Mouse (Mus musculus) spleen, adult 2 months (tissue): ENCODE measurements around the gene Atp2a3. TPM values are rescaled to one million over a fixed set of nuclear protein-coding genes. Genes with fewer than 3 reads are reported as not detected.

Experiments
- DNase-seq, 2 experiments: peaks; one replicate each; pipeline versions ENCODE4 v3.0.0 to v3.0.0-alpha.2; 2012 to 2021; ENCODE audit warnings: low spot score in 2 of 2, low read depth in 1 of 2
- H3K27ac ChIP-seq: fragments of 200-500 bp; 2 replicates; pipeline ENCODE4 v1.5.1; 2012; ENCODE audit warnings: low read length, inconsistent platforms; ENCODE audit not compliant: insufficient read depth
- H3K27me3 ChIP-seq: fragments of 200-500 bp; 2 replicates; pipeline ENCODE4 v1.6.1; 2012; ENCODE audit warnings: mild to moderate bottlenecking, moderate library complexity, low read length, inconsistent platforms; ENCODE audit not compliant: control insufficient read depth, insufficient read depth
- H3K36me3 ChIP-seq: fragments of 200-500 bp; 2 replicates; pipeline ENCODE4 v1.6.1; 2012; ENCODE audit warnings: mild to moderate bottlenecking, low read length, inconsistent platforms; ENCODE audit not compliant: control insufficient read depth, insufficient read depth
- H3K4me1 ChIP-seq: fragments of 200-500 bp; 2 replicates; pipeline ENCODE4 v1.6.1; 2011; ENCODE audit warnings: inconsistent platforms; ENCODE audit not compliant: control insufficient read depth, insufficient read depth, insufficient read length
- H3K4me3 ChIP-seq: fragments of 200-500 bp; 2 replicates; pipeline ENCODE4 v1.5.1; 2011; ENCODE audit warnings: mild to moderate bottlenecking, inconsistent platforms; ENCODE audit not compliant: insufficient read depth, insufficient read length; ENCODE audit errors: extremely low read depth
- CTCF ChIP-seq: fragments of 200-500 bp; IDR thresholded peaks from 2 replicates; pipeline ENCODE4 v1.5.1; 2011; ENCODE audit warnings: mild to moderate bottlenecking, inconsistent platforms; ENCODE audit not compliant: insufficient read depth, insufficient read length, insufficient replicate concordance; ENCODE audit errors: extremely low read depth
- POLR2A ChIP-seq: fragments of 200-500 bp; IDR thresholded peaks from 2 replicates; pipeline ENCODE4 v1.6.1; 2011; ENCODE audit warnings: low read depth, low read length, inconsistent platforms
- WGBS: fragments of 180-500 bp; shearing (Covaris S2); methylation state at CpG from one replicate; pipeline ENCODE4 v1.1.7; 2018; 5-methylcytosine and 5-hydroxymethylcytosine counted together
- polyA plus RNA-seq: library from polyadenylated mRNA; depleted of rRNA; stranded (reverse); fragments of >200 nt; gene quantifications from 2 replicates; pipeline ENCODE4 v1.2.3, GENCODE M21; 2012

The Atp2a3 gene
- polyA plus RNA-seq, 1 experiment: 293 TPM

DNA sequence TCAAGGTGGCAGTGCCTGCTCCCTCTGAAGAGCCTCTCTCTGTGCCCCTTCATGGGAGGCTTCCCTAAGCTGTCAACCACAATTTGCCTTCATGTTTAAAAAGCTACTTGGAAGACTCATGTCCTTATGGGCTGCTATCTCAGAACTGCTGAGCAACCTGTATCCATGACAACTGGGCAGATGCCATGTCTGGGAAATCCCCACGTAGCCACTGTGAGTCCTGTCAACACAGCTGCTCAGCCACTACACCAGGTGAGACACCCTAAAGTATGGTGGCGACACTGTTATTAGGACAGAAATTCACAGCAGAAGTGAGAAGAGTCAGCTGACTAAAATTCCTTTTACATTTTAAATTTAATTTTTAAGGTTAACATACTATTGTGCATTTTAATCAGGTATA lies 32.5 kb upstream of the Atp2a3 start:
- H3K4me3 ChIP-seq: no peak overlapping the region
- WGBS: 27% methylated on average over 2 of the region's 2 CpGs
- H3K27me3 ChIP-seq: no peaks in the 10 kb centered on the region
- no peak overlapping the region for H3K27ac ChIP-seq
- peak; percentile 30 to 41 for DNase-seq
- TF ChIP-seq CTCF (no peak), POLR2A (no peak)
- H3K4me1 ChIP-seq: peaks cover 10% of the 10 kb centered on the region
- 0 out of 2 replicates have a peak, but pooled peaks cover 1% of the 10 kb centered on the region for H3K36me3 ChIP-seq

DNA sequence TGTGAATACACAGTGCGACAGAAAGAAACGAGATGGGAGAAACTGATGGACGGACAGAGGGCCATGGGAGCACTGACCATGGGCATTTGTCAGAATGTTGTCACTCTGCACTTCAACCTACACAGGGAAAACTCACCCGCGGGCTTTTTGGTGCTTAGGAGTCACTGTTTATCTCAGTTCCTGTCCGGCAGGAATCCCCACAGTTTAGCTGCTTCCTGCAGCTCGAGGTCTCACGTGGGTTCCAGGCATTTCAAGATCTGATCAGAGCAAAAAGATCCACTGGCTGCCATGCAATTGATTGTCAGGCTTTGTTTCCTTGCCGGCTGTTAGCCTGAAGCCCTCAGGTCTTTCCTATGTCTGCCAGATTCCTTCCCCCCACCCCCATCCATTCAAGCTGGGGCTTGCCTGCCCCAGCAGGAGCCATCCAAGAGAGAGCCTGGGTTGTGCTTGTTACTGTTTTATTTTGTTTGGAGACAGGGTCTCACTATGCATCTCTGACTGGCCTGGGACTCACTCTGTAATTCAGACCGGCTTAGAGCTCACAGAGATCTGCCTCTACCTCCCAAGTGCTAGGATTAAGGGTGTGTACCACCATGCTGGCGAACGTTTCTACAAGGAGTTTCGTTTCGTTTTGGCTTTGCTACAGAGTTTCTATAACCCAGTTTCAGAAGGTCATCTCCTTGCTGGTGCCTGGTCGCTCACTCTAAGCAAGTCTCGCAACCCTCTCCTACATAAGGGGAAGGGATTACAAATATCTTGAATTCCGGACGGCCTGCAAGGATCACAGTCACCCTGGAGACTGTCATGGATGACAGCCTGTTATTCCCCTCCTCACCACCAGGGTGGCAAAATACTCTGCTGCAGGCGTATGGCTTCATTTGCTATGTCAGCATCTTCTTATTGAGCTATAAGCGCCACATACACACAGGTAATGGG lies 20.5 kb upstream of the Atp2a3 start:
- Histone ChIP-seq H3K27me3 (no peaks in the 10 kb centered on the region), H3K27ac (no peak overlapping the region), H3K36me3 (no peaks in the 10 kb centered on the region), H3K4me1 (peaks cover 9% of the 10 kb centered on the region; the same call in 1 of the 2 replicates), H3K4me3 (peak overlapping the region; percentile 52; the same call in 1 of the 2 replicates)
- 49% methylated on average over 20 of the region's 20 CpGs for WGBS
- peak; percentile 41; the same call in 1 of the 2 replicates for TF ChIP-seq CTCF
- no peak for TF ChIP-seq POLR2A
- DNase-seq: peak in 1 of 2 experiments; percentile 43

DNA sequence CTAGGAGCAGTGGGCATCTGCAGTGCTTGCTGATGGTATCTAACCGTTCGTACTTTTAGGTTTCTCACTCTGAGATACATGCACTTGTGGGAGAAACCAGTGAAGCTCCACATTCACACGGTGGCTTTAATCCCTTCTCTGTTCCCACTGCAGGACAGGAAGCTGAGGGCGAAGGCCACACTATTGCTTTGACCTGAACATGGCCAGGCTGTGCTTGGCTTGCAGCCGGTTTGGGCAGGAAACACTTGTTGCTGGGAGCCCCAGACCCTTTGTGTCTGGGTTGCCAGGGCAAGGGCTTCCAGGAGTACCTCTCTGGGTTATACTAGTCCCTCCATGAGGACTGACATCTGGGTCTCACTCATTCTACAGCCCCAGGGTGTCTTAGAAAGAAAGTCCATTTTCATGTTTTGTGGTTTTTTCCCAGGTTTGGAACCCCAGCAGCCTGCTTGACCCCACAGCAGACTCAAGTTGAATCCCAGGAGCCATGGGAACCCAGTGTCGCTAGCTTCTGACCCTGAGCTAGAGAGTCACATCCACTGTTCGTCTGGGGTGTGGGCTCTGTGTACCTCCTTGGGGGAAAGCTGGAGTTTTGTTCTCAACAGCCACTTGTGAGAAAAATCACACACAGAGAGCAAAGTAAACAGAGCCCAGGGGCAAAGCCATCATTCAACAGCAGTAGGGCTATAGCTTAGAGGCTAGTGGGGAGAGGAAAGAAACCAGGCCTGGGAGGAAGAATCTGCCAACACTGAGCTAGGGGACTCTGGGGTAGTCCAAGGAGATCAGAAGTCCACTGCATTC lies 15.8 kb upstream of the Atp2a3 start:
- Histone ChIP-seq H3K27me3 (no peaks in the 10 kb centered on the region), H3K4me1 (peaks cover 18% of the 10 kb centered on the region; the same call in 1 of the 2 replicates), H3K27ac (no peak overlapping the region), H3K4me3 (no peak overlapping the region), H3K36me3 (no peaks in the 10 kb centered on the region)
- WGBS: 60% methylated on average over 7 of the region's 7 CpGs
- no peak for DNase-seq
- TF ChIP-seq CTCF (no peak), POLR2A (no peak)

DNA sequence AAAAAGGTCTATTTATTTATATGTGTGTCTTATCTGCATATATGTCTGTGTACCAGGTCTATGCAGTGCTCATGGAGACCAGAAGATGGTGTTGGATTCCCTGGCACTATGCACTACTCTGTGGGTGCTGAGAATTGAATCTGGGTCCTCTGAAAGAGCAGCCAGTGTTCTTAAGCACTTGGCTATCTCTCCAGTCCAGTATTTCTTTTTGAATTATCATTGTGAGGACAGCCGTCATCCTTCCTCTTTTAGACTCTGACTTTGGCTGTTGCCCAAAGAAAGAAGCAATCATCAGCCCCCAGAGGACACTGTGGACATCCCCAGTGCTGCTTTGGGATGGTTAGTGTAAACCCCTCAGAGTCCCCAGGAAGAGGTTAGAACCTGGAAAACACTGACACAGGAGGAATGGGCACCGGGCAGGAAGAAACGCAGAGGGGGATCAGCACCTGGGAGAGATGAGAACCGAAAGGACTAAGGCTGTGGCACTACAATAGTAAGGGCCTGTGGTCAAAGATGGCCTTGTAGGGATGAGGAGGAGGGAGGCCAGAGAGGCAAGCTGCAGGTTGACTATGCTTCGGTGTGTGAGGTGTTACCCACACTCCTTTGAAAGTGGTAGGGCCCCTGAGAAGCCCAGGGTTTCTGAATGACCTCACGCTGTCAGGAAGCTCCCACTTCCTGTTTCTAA lies 15.0 kb upstream of the Atp2a3 start:
- Histone ChIP-seq H3K27me3 (no peaks in the 10 kb centered on the region), H3K36me3 (no peaks in the 10 kb centered on the region), H3K4me1 (peaks cover 14% of the 10 kb centered on the region; the same call in 1 of the 2 replicates), H3K4me3 (no peak overlapping the region), H3K27ac (no peak overlapping the region)
- TF ChIP-seq POLR2A (no peak), CTCF (no peak)
- 12% methylated on average over 6 of the region's 6 CpGs for WGBS
- no peak for DNase-seq

DNA sequence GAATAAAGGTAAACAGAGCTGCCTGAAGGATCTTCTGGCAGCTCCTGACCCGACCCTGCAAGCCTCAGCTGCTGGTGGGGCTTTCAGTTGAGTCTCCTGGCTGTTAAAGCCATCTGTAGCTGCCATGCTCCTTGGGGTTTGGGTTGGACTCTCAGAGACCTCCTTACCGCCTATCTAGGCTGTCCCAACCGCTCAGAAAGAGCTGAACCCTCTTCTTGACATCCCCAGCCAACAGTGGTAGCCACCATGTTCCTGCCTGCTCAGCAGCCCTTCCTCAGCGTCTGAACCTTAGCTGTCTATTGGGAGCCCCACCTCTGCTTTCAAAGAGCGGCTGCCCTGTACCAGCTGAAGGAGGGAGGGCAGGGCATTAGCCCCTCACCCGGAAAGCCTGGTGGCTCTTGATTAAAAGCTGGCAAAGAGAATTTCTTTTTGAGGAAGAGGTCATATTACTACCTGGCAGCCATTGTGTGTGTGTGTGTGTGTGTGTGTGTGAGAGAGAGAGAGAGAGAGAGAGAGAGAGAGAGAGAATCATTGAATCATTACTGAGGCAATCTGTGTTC lies 14.3 kb upstream of the Atp2a3 start:
- Histone ChIP-seq H3K36me3 (no peaks in the 10 kb centered on the region), H3K4me1 (peaks cover 14% of the 10 kb centered on the region; the same call in 1 of the 2 replicates), H3K27me3 (no peaks in the 10 kb centered on the region), H3K27ac (no peak overlapping the region), H3K4me3 (no peak overlapping the region)
- no peak for DNase-seq
- no peak for TF ChIP-seq POLR2A
- TF ChIP-seq CTCF: no peak
- WGBS: 16% methylated on average over 6 of the region's 6 CpGs

DNA sequence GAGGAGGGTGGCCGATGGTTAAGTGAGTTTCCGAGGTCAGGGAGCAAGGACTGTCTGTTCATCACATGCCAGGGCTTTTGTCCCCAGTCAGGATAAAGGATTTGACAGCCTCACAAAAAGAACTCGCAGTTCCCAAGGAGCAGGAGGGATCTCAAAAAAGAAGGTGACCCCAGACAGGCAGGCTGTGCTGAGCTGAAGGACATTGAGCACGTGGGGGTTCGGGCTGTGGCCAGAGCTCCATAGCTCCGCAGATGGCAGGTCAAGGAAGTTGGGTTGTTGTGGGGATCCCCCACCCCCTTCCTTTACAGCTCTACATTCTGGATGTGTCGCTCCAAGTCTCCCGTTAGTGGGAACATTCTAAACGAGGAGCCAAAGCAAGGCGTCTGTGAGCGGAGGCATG lies 13.1 kb upstream of the Atp2a3 start:
- peaks cover 23% of the 10 kb centered on the region; the same call in 1 of the 2 replicates for H3K4me1 ChIP-seq
- H3K27ac ChIP-seq: no peak overlapping the region
- H3K36me3 ChIP-seq: no peaks in the 10 kb centered on the region
- no peak overlapping the region for H3K4me3 ChIP-seq
- no peak for TF ChIP-seq CTCF
- TF ChIP-seq POLR2A: no peak
- WGBS: 89% methylated on average over 11 of the region's 11 CpGs
- no peak for DNase-seq
- no peaks in the 10 kb centered on the region for H3K27me3 ChIP-seq
